Mouse (Mus musculus) embryo, embryonic 11.5 days (tissue): ENCODE results near the gene Slc6a9.

ENCODE experiments used
- DNase-seq: peaks from one replicate; pipeline ENCODE4 v3.0.0-alpha.2; 2012; ENCODE audit warnings: low read depth, low spot score

Gene Slc6a9

GRCm38 (mm10) chr4:117878301-117878700, 44.0 kb downstream of the Slc6a9 start:
- DNase-seq = no peak

GRCm38 (mm10) chr4:117878703-117879102, 44.4 kb downstream of the Slc6a9 start:
- DNase-seq = no peak

- peak; percentile 46 for DNase-seq
Measured at GRCm38 (mm10) chr4:117882701-117883691, 48.7 kb downstream of the Slc6a9 start, which contains the start of gene B4galt2. Gene B4galt2 (minus strand): TSS chr4:117883487.

- DNase-seq = no peak
Measured at GRCm38 (mm10) chr4:117884146-117884545, 49.8 kb downstream of the Slc6a9 start.

- DNase-seq = no peak
Measured at GRCm38 (mm10) chr4:117885093-117885492, 50.8 kb downstream of the Slc6a9 start.

- no peak for DNase-seq
Measured at GRCm38 (mm10) chr4:117885994-117886393, 51.7 kb downstream of the Slc6a9 start.

GRCm38 (mm10) chr4:117886644-117887043, 52.3 kb downstream of the Slc6a9 start:
- no peak for DNase-seq

GRCm38 (mm10) chr4:117887133-117887532, 52.8 kb downstream of the Slc6a9 start, which contains the start of gene Atp6v0b:
Gene Atp6v0b (minus strand): TSS chr4:117887333.
- DNase-seq = peak; percentile 84

GRCm38 (mm10) chr4:117887920-117888319, 53.6 kb downstream of the Slc6a9 start:
- no peak for DNase-seq

GRCm38 (mm10) chr4:117889471-117889870, 55.2 kb downstream of the Slc6a9 start:
- no peak for DNase-seq

- no peak for DNase-seq
Measured at GRCm38 (mm10) chr4:117890031-117890430, 55.7 kb downstream of the Slc6a9 start.

- DNase-seq = no peak
Measured at GRCm38 (mm10) chr4:117890750-117891149, 56.4 kb downstream of the Slc6a9 start.

GRCm38 (mm10) chr4:117891738-117892161, 57.4 kb downstream of the Slc6a9 start, which contains the start of gene Dph2:
Gene Dph2 (minus strand): TSS chr4:117892032.
- DNase-seq = peak; percentile 73

GRCm38 (mm10) chr4:117893376-117893775, 59.1 kb downstream of the Slc6a9 start:
- DNase-seq = no peak

- DNase-seq = no peak
Measured at GRCm38 (mm10) chr4:117894601-117895000, 60.3 kb downstream of the Slc6a9 start.

- no peak for DNase-seq
Measured at GRCm38 (mm10) chr4:117895339-117895738, 61.0 kb downstream of the Slc6a9 start.

- no peak for DNase-seq
Measured at GRCm38 (mm10) chr4:117896031-117896430, 61.7 kb downstream of the Slc6a9 start.

GRCm38 (mm10) chr4:117898111-117898510, 63.8 kb downstream of the Slc6a9 start:
- no peak for DNase-seq

GRCm38 (mm10) chr4:117904094-117904493, 69.8 kb downstream of the Slc6a9 start:
- DNase-seq = no peak

- DNase-seq = no peak
Measured at GRCm38 (mm10) chr4:117904761-117905160, 70.5 kb downstream of the Slc6a9 start.

GRCm38 (mm10) chr4:117906196-117906595, 71.9 kb downstream of the Slc6a9 start:
- no peak for DNase-seq

- DNase-seq = no peak
Measured at GRCm38 (mm10) chr4:117908834-117909453, 74.6 kb downstream of the Slc6a9 start.
